Mouse (Mus musculus): ENCODE data around the gene Lin7b. TPM values are rescaled to one million over a fixed set of nuclear protein-coding genes. Genes with fewer than 3 reads are reported as not detected.
A peak's percentile ranks its signal among the peaks of the same experiment; 100 is the strongest.
"Not testable (repeated sequence)": the region's sequence is repeated elsewhere in the genome, so short reads cannot be mapped to it uniquely, and the experiment has no call there.

Lin7b gene
- polyA plus RNA-seq, 1 experiment from 2014 or later: 10.5 TPM

DNA sequence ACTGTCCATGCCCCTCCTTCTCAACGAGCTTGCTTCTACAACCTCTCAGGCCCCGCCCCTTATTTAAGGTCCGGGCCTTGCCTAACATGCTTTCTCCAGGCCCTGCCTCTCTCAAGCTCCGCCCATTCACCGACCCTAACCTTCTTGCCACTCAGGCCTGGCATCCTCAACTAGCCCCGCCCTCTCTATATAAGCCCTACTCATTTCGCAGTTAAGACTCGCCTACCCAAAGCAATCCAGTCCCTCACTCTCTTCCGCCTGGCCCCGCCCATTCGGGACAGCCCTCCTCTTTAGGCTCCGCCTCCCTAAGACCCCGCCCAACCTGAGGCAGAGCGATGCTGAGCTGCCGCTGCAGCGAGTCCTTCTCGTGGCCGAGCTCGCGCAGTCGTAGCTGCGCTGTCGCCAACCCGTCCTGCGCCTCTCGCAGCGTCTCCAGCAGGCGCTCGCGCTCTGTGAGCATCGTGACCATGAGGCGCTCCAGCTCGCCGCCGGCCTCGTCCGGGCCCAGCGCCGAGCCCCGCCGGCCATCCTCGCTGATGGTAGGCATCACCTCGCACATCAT lies 9.1 kb downstream of the Lin7b start:
- Histone ChIP-seq H3K36me3 (peaks cover 19% of the 10 kb centered on the region), H3K4me3 (peak overlapping the region; percentile 51), H3K27ac (replicated peaks) (peak overlapping the region; percentile 56; the same call in 1 of the 2 replicates), H3K9ac (replicated peaks) (peak overlapping the region; percentile 72), H3K4me2 (replicated peaks) (peak overlapping the region; percentile 96), H3K27me3 (0 out of 2 replicates have a peak, but pooled peaks cover 4% of the 10 kb centered on the region), H3K4me1 (peaks cover 29% of the 10 kb centered on the region), H3K9me3 (no peaks in the 10 kb centered on the region)
- peak; percentile 91 for ATAC-seq (replicated peaks)
- under 1% methylated on average over 43 of the region's 43 CpGs for WGBS

DNA sequence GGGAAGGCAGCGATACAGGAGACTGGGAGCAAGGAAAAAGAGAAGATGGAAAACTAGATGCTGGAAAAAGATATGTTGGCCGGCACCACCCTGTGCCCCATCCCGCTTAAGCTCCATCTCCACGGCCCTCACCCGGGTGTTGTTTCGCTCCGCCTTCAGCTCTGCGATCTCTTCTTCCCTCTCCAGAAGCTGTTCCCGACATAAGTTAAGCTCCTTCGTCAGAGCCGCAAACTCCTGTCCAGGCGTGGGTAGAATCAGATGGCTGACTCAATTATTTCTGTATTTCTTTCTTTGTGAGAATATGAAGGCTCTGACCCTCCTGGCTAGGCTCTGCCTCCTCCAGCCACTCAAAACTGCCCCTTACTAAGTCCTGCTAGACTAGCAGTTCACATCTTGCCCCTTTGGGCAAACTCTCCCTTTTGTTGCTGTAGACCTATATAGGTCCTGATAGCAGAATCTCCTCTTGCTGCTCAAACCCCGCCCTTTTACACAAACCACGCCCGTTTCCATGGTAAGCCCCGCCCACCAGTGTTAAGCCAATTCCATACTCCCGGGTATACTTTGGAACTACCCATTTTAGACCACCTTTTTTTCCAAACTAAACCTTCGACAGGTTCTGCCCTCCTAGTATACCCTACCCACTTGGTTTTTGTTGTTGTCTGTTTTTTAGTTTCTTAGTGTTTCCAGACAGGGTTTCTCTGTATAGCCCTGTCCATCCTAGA lies 9.8 kb downstream of the Lin7b start:
- Histone ChIP-seq H3K9me3 (no peaks in the 10 kb centered on the region), H3K4me1 (peaks cover 23% of the 10 kb centered on the region), H3K27me3 (0 out of 2 replicates have a peak, but pooled peaks cover 4% of the 10 kb centered on the region), H3K36me3 (peaks cover 24% of the 10 kb centered on the region), H3K9ac (replicated peaks) (no peak overlapping the region), H3K4me2 (replicated peaks) (peak overlapping the region; percentile 96; the same call in 1 of the 2 replicates), H3K4me3 (peak overlapping the region; percentile 51; the same call in 1 of the 2 replicates), H3K27ac (replicated peaks) (no peak overlapping the region)
- ATAC-seq (replicated peaks): 0 out of 2 replicates have a peak, but pooled peaks have one; percentile 1
- 59% methylated on average over 18 of the region's 18 CpGs for WGBS

DNA sequence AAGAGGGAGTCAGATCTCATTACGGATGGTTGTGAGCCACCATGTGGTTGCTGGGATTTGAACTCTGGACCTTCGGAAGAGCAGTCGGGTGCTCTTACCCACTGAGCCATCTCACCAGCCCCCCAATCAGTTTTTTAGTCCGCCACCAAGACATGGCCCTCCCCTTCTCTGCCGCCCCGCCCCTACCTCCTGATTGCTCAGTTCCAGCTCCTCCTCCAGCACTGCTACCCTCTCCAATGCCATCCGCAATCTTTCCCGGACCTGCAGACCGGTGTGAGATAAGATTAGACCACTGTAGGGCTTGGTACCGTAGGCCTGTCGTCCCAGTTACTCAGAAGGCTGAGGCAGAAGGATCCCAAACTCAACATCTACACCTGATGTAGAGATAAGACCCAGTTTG lies 11.3 kb downstream of the Lin7b start:
- H3K4me2 ChIP-seq (replicated peaks); H3K9ac ChIP-seq (replicated peaks); H3K27ac ChIP-seq (replicated peaks); ATAC-seq (replicated peaks); H3K9me3 ChIP-seq; H3K4me3 ChIP-seq; H3K27me3 ChIP-seq: not testable (repeated sequence)
- Histone ChIP-seq H3K4me1 (peaks cover 19% of the 10 kb centered on the region), H3K36me3 (peaks cover 33% of the 10 kb centered on the region)
- 67% methylated on average over 11 of the region's 11 CpGs for WGBS

DNA sequence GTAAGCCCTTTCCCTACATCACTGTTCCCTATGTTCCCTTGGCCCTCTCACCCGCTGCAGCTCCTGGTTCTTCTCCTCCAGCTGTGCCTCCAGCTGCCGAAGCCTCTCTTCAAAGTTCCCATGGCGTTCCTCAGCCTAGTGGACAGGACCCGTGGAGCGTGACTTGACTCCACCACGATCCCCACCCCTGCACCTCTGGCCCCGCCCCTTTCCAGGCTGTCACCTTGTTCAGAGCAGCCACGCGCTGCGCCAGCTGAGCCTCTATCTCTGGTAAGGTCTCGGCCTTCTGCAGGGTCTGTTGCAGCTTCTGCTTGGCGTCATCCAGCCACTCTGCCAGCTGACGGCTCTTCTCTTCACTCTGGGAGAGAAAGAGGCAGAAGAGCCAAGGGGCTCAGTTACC lies 14.3 kb downstream of the Lin7b start:
- WGBS: 66% methylated on average over 13 of the region's 13 CpGs
- Histone ChIP-seq H3K4me1 (peaks cover under 1% of the 10 kb centered on the region; the same call in 1 of the 2 replicates), H3K9ac (replicated peaks) (no peak overlapping the region), H3K27me3 (no peaks in the 10 kb centered on the region), H3K27ac (replicated peaks) (no peak overlapping the region), H3K4me3 (no peak overlapping the region), H3K9me3 (no peaks in the 10 kb centered on the region), H3K4me2 (replicated peaks) (no peak overlapping the region), H3K36me3 (peaks cover 48% of the 10 kb centered on the region)
- ATAC-seq (replicated peaks): no peak

DNA sequence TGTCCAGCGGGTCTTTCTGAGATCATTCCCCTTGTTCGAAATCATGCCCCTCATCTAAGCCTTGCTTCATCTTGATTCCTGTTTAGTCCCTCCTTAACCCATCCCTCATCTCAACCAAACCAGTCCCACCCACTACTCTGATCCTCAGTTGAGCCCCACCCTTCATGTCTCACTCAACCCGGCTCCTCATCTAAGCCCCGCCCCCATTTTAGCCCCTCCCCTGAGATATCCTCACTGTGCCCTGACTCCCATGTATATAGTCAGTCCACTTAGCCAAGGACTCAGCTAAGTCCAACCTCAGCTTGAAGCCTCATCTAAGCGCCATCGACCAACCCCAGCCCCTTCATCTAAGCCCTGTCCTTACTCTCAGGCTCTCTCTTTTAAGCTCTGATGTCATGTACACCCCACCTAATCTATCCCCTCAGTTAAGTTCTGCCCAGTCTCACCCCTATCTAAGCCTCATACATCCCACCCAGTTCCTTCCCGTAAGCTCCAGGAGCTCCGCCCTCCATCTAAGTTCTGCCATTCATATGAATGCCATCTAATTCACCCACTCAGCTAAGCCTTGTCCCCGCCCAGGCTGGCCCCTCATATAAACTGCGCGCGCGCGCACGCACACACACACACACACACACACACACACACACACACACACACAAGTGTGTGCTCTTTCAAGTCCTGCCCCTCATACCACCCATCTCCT lies 14.9 kb downstream of the Lin7b start:
- Histone ChIP-seq H3K4me3 (no peak overlapping the region), H3K4me2 (replicated peaks) (no peak overlapping the region), H3K4me1 (no peaks in the 10 kb centered on the region), H3K9me3 (no peaks in the 10 kb centered on the region), H3K36me3 (peaks cover 51% of the 10 kb centered on the region), H3K27ac (replicated peaks) (no peak overlapping the region), H3K27me3 (no peaks in the 10 kb centered on the region), H3K9ac (replicated peaks) (no peak overlapping the region)
- 85% methylated on average over 15 of the region's 15 CpGs for WGBS
- ATAC-seq (replicated peaks): no peak

DNA sequence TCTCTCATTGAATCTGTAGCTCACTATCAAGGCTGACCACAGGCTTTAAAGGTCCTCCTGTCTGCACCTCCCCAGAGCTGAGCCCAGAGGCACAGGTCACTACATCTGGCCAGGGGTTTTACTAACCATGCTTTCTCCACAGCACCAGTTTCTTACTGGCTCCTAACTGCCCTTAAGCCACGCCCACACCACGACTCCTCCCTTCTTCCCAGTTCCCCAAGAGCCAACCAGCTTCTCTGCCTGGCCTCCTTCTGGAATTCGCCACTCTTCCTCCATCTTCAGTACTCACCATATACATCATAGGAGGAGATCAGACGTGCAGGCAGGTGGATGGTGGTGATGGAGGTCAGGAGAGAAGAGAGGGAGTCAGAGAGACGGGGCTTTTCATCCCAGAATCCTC lies 17.3 kb downstream of the Lin7b start:
- no peaks in the 10 kb centered on the region for H3K9me3 ChIP-seq
- no peaks in the 10 kb centered on the region for H3K27me3 ChIP-seq
- peaks cover 63% of the 10 kb centered on the region for H3K36me3 ChIP-seq
- no peak overlapping the region for H3K27ac ChIP-seq (replicated peaks)
- no peak overlapping the region for H3K4me2 ChIP-seq (replicated peaks)
- no peaks in the 10 kb centered on the region for H3K4me1 ChIP-seq
- no peak overlapping the region for H3K4me3 ChIP-seq
- WGBS: 30% methylated on average over 5 of the region's 5 CpGs
- no peak for ATAC-seq (replicated peaks)
- H3K9ac ChIP-seq (replicated peaks): no peak overlapping the region

DNA sequence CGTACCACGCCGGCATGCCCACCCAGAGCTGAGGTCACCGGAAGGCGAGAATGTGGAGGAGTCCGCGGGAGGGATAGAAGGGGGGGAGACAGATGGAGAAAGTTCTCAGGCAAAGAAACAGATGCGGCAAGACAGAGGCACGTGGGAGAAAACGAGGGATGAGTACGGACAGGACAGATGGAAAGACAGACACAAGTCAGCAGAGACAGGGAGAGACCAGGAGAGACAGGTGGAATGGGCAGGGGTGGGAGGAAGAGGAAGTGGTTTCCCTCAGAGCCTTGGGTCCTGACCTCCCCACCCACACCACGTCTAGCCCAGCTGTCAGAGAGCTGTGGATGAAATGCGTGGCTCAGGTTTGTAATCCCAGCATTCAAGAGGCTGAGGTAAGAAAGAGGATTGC lies 23.5 kb downstream of the Lin7b start:
- no peaks in the 10 kb centered on the region for H3K4me1 ChIP-seq
- peaks cover 52% of the 10 kb centered on the region for H3K36me3 ChIP-seq
- H3K4me2 ChIP-seq (replicated peaks): no peak overlapping the region
- 80% methylated on average over 13 of the region's 13 CpGs for WGBS
- no peak overlapping the region for H3K27ac ChIP-seq (replicated peaks)
- H3K9ac ChIP-seq (replicated peaks): no peak overlapping the region
- no peak for ATAC-seq (replicated peaks)
- H3K9me3 ChIP-seq: no peaks in the 10 kb centered on the region
- H3K27me3 ChIP-seq: no peaks in the 10 kb centered on the region
- H3K4me3 ChIP-seq: no peak overlapping the region

DNA sequence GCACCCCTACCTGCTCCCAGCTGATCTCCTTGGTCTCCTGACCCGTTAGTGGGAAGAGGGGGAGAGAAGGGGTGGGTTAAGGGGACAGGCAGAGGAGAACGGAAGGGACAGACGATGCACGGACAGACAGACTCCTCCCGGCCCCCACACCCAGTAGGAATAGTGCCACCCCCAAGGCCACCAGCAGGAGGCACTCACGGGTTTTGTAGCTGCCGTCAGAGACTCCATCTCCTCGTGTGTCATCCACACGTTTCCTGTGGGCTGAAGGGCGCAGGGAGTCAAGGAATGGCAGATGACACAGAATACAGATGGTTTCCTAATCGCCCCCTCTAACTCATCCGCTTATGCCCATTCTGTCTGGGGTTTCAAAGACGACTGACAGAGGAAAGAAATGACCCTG lies 26.8 kb downstream of the Lin7b start:
- Histone ChIP-seq H3K27me3 (peaks cover 5% of the 10 kb centered on the region; the same call in 1 of the 2 replicates), H3K9ac (replicated peaks) (no peak overlapping the region), H3K4me3 (no peak overlapping the region), H3K4me2 (replicated peaks) (no peak overlapping the region), H3K36me3 (peaks cover 32% of the 10 kb centered on the region), H3K27ac (replicated peaks) (no peak overlapping the region), H3K9me3 (no peaks in the 10 kb centered on the region), H3K4me1 (peaks cover 29% of the 10 kb centered on the region)
- 27% methylated on average over 13 of the region's 13 CpGs for WGBS
- ATAC-seq (replicated peaks): no peak

DNA sequence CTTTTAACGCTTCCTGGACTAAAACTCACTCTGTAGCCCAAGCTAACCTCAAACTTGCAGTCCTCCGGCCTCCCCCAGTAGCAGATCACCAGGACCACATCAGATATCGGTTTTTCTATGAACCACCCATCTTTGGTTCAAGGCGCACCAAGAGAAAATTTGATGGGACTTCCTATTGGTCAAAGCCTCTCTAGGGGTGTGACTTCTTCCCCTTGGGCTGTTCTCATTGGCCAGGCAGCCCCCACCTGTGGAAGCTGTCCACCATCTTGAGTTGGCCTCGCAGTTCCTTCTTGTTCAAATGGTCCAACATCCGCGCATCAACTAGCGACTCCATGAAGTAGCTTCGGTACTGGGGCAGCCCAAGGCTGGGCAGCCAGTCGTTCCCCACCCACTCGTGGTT lies 28.3 kb downstream of the Lin7b start:
- Histone ChIP-seq H3K4me2 (replicated peaks) (no peak overlapping the region), H3K4me1 (peaks cover 30% of the 10 kb centered on the region), H3K27ac (replicated peaks) (no peak overlapping the region), H3K27me3 (peaks cover 11% of the 10 kb centered on the region; the same call in 1 of the 2 replicates), H3K4me3 (no peak overlapping the region), H3K9me3 (no peaks in the 10 kb centered on the region), H3K9ac (replicated peaks) (no peak overlapping the region), H3K36me3 (peaks cover 21% of the 10 kb centered on the region)
- 89% methylated on average over 11 of the region's 11 CpGs for WGBS
- no peak for ATAC-seq (replicated peaks)

DNA sequence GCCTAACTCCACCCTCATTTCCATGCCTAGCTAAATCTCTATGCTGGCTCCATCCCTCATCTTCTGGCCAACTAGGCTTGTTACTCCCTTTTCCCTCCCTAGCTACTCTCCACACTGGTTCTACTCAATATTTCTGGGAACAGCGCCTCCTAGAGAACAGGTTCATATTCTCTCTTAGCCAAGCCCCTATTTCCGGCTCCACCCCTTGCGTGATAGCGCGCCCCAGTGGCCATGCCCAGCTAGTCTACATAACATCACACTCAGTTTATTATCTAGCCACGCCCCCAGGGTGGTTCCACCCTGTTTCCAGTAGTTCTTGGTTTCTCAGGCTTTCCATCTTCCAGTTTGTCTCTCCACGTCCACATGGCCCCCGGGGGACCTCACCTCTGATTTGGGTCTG lies 29.1 kb downstream of the Lin7b start:
- no peak for ATAC-seq (replicated peaks)
- H3K27ac ChIP-seq (replicated peaks): no peak overlapping the region
- H3K9ac ChIP-seq (replicated peaks): no peak overlapping the region
- H3K4me1 ChIP-seq: peaks cover 30% of the 10 kb centered on the region
- 4% methylated on average over 8 of the region's 8 CpGs for WGBS
- peak overlapping the region; percentile 72 for H3K4me2 ChIP-seq (replicated peaks)
- H3K36me3 ChIP-seq: peaks cover 13% of the 10 kb centered on the region
- H3K4me3 ChIP-seq: no peak overlapping the region
- no peaks in the 10 kb centered on the region for H3K9me3 ChIP-seq
- H3K27me3 ChIP-seq: peaks cover 11% of the 10 kb centered on the region; the same call in 1 of the 2 replicates

DNA sequence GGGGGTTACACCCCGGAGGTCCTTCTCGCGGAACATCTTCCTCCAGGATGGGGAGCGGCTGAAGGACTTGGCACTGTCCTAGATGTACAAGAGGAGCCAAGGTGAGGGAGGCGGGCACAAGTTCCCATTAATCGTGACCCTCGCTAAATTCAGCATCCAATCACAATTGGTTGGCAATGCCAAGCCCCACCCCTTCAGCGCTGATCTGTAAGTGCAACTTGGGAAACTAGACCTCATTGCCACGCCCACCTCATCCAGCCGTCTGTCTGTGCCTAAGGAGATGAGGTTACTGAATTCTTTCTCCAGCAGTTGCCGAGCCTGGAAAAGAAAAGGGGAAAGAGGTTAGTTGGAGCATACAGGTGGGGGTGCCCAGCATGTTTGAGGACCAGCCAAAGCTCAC lies 29.7 kb downstream of the Lin7b start:
- Histone ChIP-seq H3K27me3 (peaks cover 11% of the 10 kb centered on the region; the same call in 1 of the 2 replicates), H3K4me3 (peak overlapping the region; percentile 42), H3K9ac (replicated peaks) (no peak overlapping the region), H3K36me3 (0 out of 2 replicates have a peak, but pooled peaks cover 7% of the 10 kb centered on the region), H3K9me3 (no peaks in the 10 kb centered on the region), H3K4me1 (peaks cover 30% of the 10 kb centered on the region), H3K27ac (replicated peaks) (no peak overlapping the region), H3K4me2 (replicated peaks) (peak overlapping the region; percentile 72)
- WGBS: under 1% methylated on average over 11 of the region's 11 CpGs
- ATAC-seq (replicated peaks): no peak

DNA sequence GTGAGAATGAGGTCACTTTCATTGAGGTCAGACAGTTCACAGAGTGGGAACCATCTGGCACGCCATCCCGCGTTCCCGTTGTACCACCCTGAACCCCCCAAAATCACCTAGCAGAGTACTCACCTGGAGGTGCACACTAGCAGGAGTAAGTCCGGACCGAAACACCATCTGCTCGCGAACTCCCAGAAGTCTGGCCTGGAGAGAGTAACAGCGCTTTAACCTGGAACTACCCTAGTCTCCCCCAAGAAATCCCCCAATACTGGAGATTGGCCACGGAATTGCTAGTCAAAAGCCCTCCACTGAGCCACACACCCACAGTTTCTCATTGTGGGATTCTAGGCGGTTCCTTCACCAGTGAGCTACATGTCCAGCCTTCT lies 30.3 kb downstream of the Lin7b start:
- H3K27ac ChIP-seq (replicated peaks): no peak overlapping the region
- H3K4me3 ChIP-seq: peak overlapping the region; percentile 42
- no peaks in the 10 kb centered on the region for H3K9me3 ChIP-seq
- peaks cover 30% of the 10 kb centered on the region for H3K4me1 ChIP-seq
- 6% methylated on average over 11 of the region's 11 CpGs for WGBS
- H3K27me3 ChIP-seq: peaks cover 11% of the 10 kb centered on the region; the same call in 1 of the 2 replicates
- no peak for ATAC-seq (replicated peaks)
- H3K36me3 ChIP-seq: 0 out of 2 replicates have a peak, but pooled peaks cover 2% of the 10 kb centered on the region
- H3K4me2 ChIP-seq (replicated peaks): peak overlapping the region; percentile 72
- H3K9ac ChIP-seq (replicated peaks): peak overlapping the region; percentile 50

Measured in forebrain, embryonic 15.5 days (tissue).